Mouse (Mus musculus) MEL (cell line): ENCODE results near the gene Zfp36l1.

Experiments used
- CTCF ChIP-seq, 3 experiments: IDR thresholded peaks in 2 of 3; conservative IDR thresholded peaks in 1 of 3; 2 replicates each; pipeline ENCODE4 v1.5.1; 2011 to 2012; ENCODE audit warnings: low read length in 3 of 3, low read depth in 2 of 3, mild to moderate bottlenecking in 2 of 3, improper control_type of control experiment in 1 of 3, inconsistent platforms in 1 of 3, mixed read lengths in 1 of 3, moderate library complexity in 1 of 3; ENCODE audit not compliant: control insufficient read depth in 1 of 3, insufficient read depth in 1 of 3, poor library complexity in 1 of 3, severe bottlenecking in 1 of 3
- ELF1 ChIP-seq: IDR thresholded peaks from 2 replicates; pipeline ENCODE4 v1.6.1; 2014; ENCODE audit warnings: low read depth, mild to moderate bottlenecking, inconsistent platforms, low read length, improper control_type of control experiment, moderate library complexity
- KAT2A ChIP-seq: conservative IDR thresholded peaks from 2 replicates; pipeline ENCODE4 v1.6.1; 2012; ENCODE audit warnings: low read depth, low read length, improper control_type of control experiment, inconsistent platforms
- MAFK ChIP-seq: IDR thresholded peaks from 2 replicates; pipeline ENCODE4 v1.6.1; 2011; ENCODE audit warnings: low read depth, mild to moderate bottlenecking, low read length, improper control_type of control experiment, borderline replicate concordance
- POLR2A ChIP-seq, 2 experiments: IDR thresholded peaks; 2 replicates each; pipeline ENCODE4 v1.6.1; 2011 to 2012; ENCODE audit warnings: low read length in 2 of 2, mild to moderate bottlenecking in 2 of 2, control low read depth in 1 of 2, improper control_type of control experiment in 1 of 2, low read depth in 1 of 2, moderate library complexity in 1 of 2; ENCODE audit not compliant: control insufficient read depth in 1 of 2, insufficient read depth in 1 of 2, poor library complexity in 1 of 2
- POLR2AphosphoS2 ChIP-seq: IDR thresholded peaks from 2 replicates; pipeline ENCODE4 v1.6.1; 2011; ENCODE audit warnings: low read length, improper control_type of control experiment
- TBP ChIP-seq: IDR thresholded peaks from 2 replicates; pipeline ENCODE4 v1.8.0; 2011; ENCODE audit warnings: low read depth, low read length, improper control_type of control experiment
- USF1 ChIP-seq: IDR thresholded peaks from 2 replicates; pipeline ENCODE4 v1.6.1; 2014; ENCODE audit warnings: low read depth, mild to moderate bottlenecking, inconsistent platforms, low read length, improper control_type of control experiment, moderate library complexity
- ZMIZ1 ChIP-seq: IDR thresholded peaks from 2 replicates; pipeline ENCODE4 v1.6.1; 2012; ENCODE audit warnings: low read depth, mild to moderate bottlenecking, inconsistent platforms, low read length, improper control_type of control experiment, moderate library complexity

GRCm38 (mm10) chr12:80125316-80125715 is 12.5 kb upstream of the Zfp36l1 start:
- TF ChIP-seq TBP (no peak), CTCF (IDR thresholded peaks at IDR 0.05 in 2 of 3, conservative IDR thresholded peaks at IDR 0.05 in 1 of 3; ENCODE audit: control insufficient read depth in 1 of 3, insufficient read depth in 1 of 3, low read depth in 2 of 3, low read length in 3 of 3, poor library complexity in 1 of 3, severe bottlenecking in 1 of 3) (no peak), USF1 (no peak), ELF1 (no peak), POLR2A (IDR thresholded peaks at IDR 0.05; ENCODE audit: control insufficient read depth in 1 of 2, insufficient read depth in 1 of 2, low read depth in 1 of 2, low read length in 2 of 2, poor library complexity in 1 of 2) (no peak), POLR2AphosphoS2 (no peak), MAFK (no peak), ZMIZ1 (no peak), KAT2A (no peak)
